Mouse (Mus musculus) lung, postnatal 4 days (tissue): Measurements from ENCODE around the gene Gm17019.
"Not testable (repeated sequence)": the region's sequence is repeated elsewhere in the genome, so short reads cannot be mapped to it uniquely, and the experiment has no call there.

Experiments
- DNase-seq, 2 experiments: peaks; one replicate each; pipeline ENCODE4 v3.0.0; 2021

Gm17019 gene

GRCm38 (mm10) chr5:14996670-14997249, 36.0 kb downstream of the Gm17019 start:
- DNase-seq = not testable (repeated sequence)

- not testable (repeated sequence) for DNase-seq
Measured at GRCm38 (mm10) chr5:14994124-14994523, 38.7 kb downstream of the Gm17019 start.

DNA sequence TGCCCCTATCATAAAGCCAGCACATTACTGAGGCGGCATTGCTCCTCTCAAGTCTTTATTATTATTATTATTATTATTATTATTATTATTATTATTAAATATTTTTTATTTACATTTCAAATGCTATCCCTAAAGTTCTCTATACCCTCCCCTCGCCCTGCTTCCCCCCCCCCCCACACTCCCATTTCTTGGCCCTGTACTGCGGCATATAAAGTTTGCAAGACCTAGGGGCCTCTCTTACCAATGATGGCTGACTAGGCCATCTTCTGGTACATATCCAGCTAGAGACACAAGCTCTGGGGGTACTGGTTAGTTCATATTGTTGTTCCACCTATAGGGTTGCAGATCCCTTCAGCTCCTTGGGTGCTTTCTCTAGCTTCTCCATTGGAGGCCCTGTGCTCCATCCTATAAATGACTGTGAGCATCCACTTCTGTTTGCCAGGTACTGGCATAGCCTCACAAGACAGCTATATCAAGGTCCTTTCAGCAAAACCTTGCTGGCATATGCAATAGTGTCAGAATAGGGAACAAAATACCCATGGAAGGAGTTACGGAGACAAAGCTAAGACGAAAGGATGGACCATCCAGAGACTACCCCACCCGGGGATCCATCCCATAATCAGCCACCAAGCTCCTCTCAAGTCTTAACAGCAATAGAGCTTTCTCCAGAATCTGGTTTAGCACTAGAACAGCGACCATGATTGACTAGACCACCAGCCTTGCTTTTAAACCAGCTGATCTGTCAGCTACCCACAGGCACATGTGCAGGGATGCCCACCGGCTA, 42.2 kb downstream of the Gm17019 start:
- DNase-seq = not testable (repeated sequence)

DNA sequence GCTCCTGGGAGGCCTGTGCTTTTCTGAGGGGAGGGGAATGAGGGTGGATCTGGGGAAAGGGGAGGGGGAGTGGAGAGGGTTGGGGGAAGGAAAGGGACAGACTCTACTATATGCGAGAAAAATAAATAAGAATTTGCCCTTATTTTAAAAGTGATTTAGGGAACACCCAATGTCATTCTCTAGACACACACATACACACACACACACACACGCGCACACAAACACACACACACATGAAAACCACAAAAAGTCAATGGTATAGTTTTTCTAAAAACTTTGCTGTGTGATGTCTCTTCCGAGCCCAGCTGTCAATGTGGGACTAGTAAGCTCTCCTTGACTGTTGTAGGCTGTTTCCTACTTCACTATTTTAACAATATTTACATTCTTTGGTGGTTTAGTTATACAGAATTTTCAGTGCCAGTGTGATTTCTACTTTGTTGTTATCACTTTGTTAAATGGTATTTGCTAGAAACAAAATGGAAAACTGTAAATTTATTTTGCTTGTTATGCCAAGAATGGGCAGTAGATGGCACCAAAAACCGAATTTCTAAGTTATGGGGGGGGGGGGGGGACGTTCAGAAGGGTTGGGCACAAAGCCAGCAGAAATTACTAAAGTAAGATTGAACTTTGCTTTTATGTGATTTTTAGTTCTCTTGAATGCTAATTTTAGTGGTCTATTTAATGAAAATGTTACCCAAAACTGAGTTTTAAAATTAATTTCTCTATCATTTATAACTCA, 46.0 kb downstream of the Gm17019 start:
- not testable (repeated sequence) for DNase-seq
